Mouse (Mus musculus): ENCODE results near the gene Pgp. TPM values are rescaled to one million over a fixed set of nuclear protein-coding genes. Genes with fewer than 3 reads are reported as not detected.
A peak's percentile ranks its signal among the peaks of the same experiment; 100 is the strongest.
"Not testable (repeated sequence)": the region's sequence is repeated elsewhere in the genome, so short reads cannot be mapped to it uniquely, and the experiment has no call there.

Pgp gene
- total and polyA plus RNA-seq, 3 experiments: 19.3 to 55.0 TPM; not detected in 1

- H3K27me3 ChIP-seq (ENCODE audit: control insufficient read depth in 1 of 2, insufficient read depth in 2 of 2, low read length in 2 of 2); H3K9me3 ChIP-seq (replicated peaks; ENCODE audit: insufficient read depth, low read length): not testable (repeated sequence)
- Histone ChIP-seq H3K9ac (ENCODE audit: control insufficient read depth, low read depth, low read length, poor library complexity, severe bottlenecking) (peak overlapping the region; percentile 64), H3K4me3 (ENCODE audit: control insufficient read depth in 1 of 2, insufficient read depth in 1 of 2, low read depth in 2 of 2, low read length in 2 of 2) (peak overlapping the region; percentile 51 to 83), H3K79me2 (ENCODE audit: control insufficient read depth, insufficient read depth, low read length, poor library complexity) (peaks cover 18% of the 10 kb centered on the region), H3K27ac (ENCODE audit: control insufficient read depth, low read depth, low read length) (peak overlapping the region; percentile 53), H3K4me1 (ENCODE audit: control insufficient read depth in 1 of 2, insufficient read depth in 2 of 2, low read length in 2 of 2) (peaks cover 7 to 12% of the 10 kb centered on the region in 2 experiments), H3K36me3 (ENCODE audit: control insufficient read depth in 1 of 2, insufficient read depth in 2 of 2, low read length in 2 of 2) (peaks cover 0 to 17% of the 10 kb centered on the region in 2 experiments; a peak in 3 of 4 replicates)
- 0 out of 2 replicates have a peak, but pooled peaks have one; percentile 6 for TF ChIP-seq MXI1 (IDR thresholded peaks at IDR 0.05; ENCODE audit: low read depth, low read length)
- peak; percentile 41 for DNase-seq (ENCODE audit: low read depth, low spot score)
Measured at GRCm38 (mm10) chr17:24455523-24456206, 14.5 kb upstream of the Pgp start.

GRCm38 (mm10) chr17:24461580-24461979 lies 8.6 kb upstream of the Pgp start:
- peaks cover 0 to 5% of the 10 kb centered on the region in 2 experiments; a peak in 2 of 4 replicates for H3K36me3 ChIP-seq (ENCODE audit: control insufficient read depth in 1 of 2, insufficient read depth in 2 of 2, low read length in 2 of 2)
- no peak overlapping the region for H3K27ac ChIP-seq (ENCODE audit: control insufficient read depth, low read depth, low read length)
- no peaks in the 10 kb centered on the region for H3K27me3 ChIP-seq (ENCODE audit: control insufficient read depth in 1 of 2, insufficient read depth in 2 of 2, low read length in 2 of 2)
- no peaks in the 10 kb centered on the region for H3K9me3 ChIP-seq (replicated peaks; ENCODE audit: insufficient read depth, low read length)
- peaks cover 0 to 12% of the 10 kb centered on the region in 2 experiments; a peak in 3 of 4 replicates for H3K4me1 ChIP-seq (ENCODE audit: control insufficient read depth in 1 of 2, insufficient read depth in 2 of 2, low read length in 2 of 2)
- peak; percentile 73 for TF ChIP-seq SMC3 (IDR thresholded peaks at IDR 0.05; ENCODE audit: low read depth, low read length)
- TF ChIP-seq NRF1 (IDR thresholded peaks at IDR 0.05; ENCODE audit: insufficient read depth, low read depth, low read length, poor library complexity, severe bottlenecking): no peak
- no peak for TF ChIP-seq ELF1 (IDR thresholded peaks at IDR 0.05; ENCODE audit: low read depth, low read length)
- peak; percentile 50 to 87 (median 54) for TF ChIP-seq CTCF (IDR thresholded peaks at IDR 0.05 in 2 of 3, conservative IDR thresholded peaks at IDR 0.05 in 1 of 3; ENCODE audit: control insufficient read depth in 1 of 3, insufficient read depth in 1 of 3, low read depth in 2 of 3, low read length in 3 of 3, poor library complexity in 1 of 3, severe bottlenecking in 1 of 3)
- TF ChIP-seq GABPA (IDR thresholded peaks at IDR 0.05; ENCODE audit: low read depth, low read length): no peak
- peak; percentile 81 for TF ChIP-seq RAD21 (IDR thresholded peaks at IDR 0.05; ENCODE audit: low read depth, low read length)
- no peak for TF ChIP-seq USF1 (IDR thresholded peaks at IDR 0.05; ENCODE audit: low read depth, low read length)
- TF ChIP-seq ZC3H11A (IDR thresholded peaks at IDR 0.05; ENCODE audit: low read depth, low read length): peak; percentile 62
- TF ChIP-seq MAFK (IDR thresholded peaks at IDR 0.05; ENCODE audit: borderline replicate concordance, low read depth, low read length): no peak
- TF ChIP-seq GATA1 (IDR thresholded peaks at IDR 0.05; ENCODE audit: low read depth, low read length): no peak
- no peak for TF ChIP-seq EP300 (IDR thresholded peaks at IDR 0.05; ENCODE audit: low read depth in 1 of 2, low read length in 2 of 2)
- TF ChIP-seq SIN3A (IDR thresholded peaks at IDR 0.05; ENCODE audit: low read length): 0 out of 2 replicates have a peak, but pooled peaks have one; percentile 23
- no peak for TF ChIP-seq E2F4 (IDR thresholded peaks at IDR 0.05; ENCODE audit: borderline replicate concordance, low read depth, low read length)
- H3K79me2 ChIP-seq (ENCODE audit: control insufficient read depth, insufficient read depth, low read length, poor library complexity): peaks cover under 1% of the 10 kb centered on the region; the same call in 1 of the 2 replicates
- peak; percentile 81 for DNase-seq (ENCODE audit: low read depth, low spot score)
- H3K4me3 ChIP-seq (ENCODE audit: control insufficient read depth in 1 of 2, insufficient read depth in 1 of 2, low read depth in 2 of 2, low read length in 2 of 2): no peak overlapping the region
- H3K9ac ChIP-seq (ENCODE audit: control insufficient read depth, low read depth, low read length, poor library complexity, severe bottlenecking): no peak overlapping the region

Data from MEL (cell line).